Mouse (Mus musculus) hindbrain, embryonic 14.5 days (tissue): ENCODE measurements at regions not wholly inside any gene's neighbourhood (a gene's known extent, or its start where the extent isn't known, plus 50 kb on each side); places are given as distances from the start of the nearest gene placed in this dataset.

Experiments used
- ATAC-seq: fragments of 200-750 bp; cut with Nextera tagmentation; 2 replicates; pipeline ENCODE4 v1.8.0; 2017; ENCODE audit warnings: moderate number of reproducible peaks, mild to moderate bottlenecking, moderate TSS enrichment, moderate library complexity; ENCODE audit not compliant: low FRiP score
- DNase-seq: peaks from one replicate; pipeline ENCODE4 v3.0.0-alpha.2; 2015; ENCODE audit warnings: low spot score
- H3K27ac ChIP-seq: fragments of 300-500 bp; sonication (generic); 2 replicates; pipeline ENCODE4 v1.5.1; 2014; ENCODE audit warnings: mild to moderate bottlenecking, moderate library complexity
- H3K27me3 ChIP-seq: fragments of 300-500 bp; sonication (generic); 2 replicates; pipeline ENCODE4 v1.6.1; 2014; ENCODE audit warnings: mild to moderate bottlenecking, low read length, mixed read lengths; ENCODE audit not compliant: control insufficient read depth, insufficient read depth
- H3K36me3 ChIP-seq: fragments of 300-500 bp; sonication (generic); replicated peaks from 2 replicates; pipeline ENCODE4 v1.6.1; 2014; ENCODE audit not compliant: control insufficient read depth, insufficient read depth
- H3K4me1 ChIP-seq: fragments of 300-500 bp; sonication (generic); replicated peaks from 2 replicates; pipeline ENCODE4 v1.6.1; 2014; ENCODE audit warnings: antibody characterized with exemption, low read length, mixed read lengths; ENCODE audit not compliant: control insufficient read depth, insufficient read depth
- H3K4me2 ChIP-seq: fragments of 300-500 bp; sonication (generic); replicated peaks from 2 replicates; pipeline ENCODE4 v1.6.1; 2014; ENCODE audit warnings: mild to moderate bottlenecking, moderate library complexity
- H3K4me3 ChIP-seq: fragments of 300-500 bp; sonication (generic); replicated peaks from 2 replicates; pipeline ENCODE4 v1.5.1; 2014; ENCODE audit warnings: mild to moderate bottlenecking, low read length
- H3K9ac ChIP-seq: fragments of 300-500 bp; sonication (generic); 2 replicates; pipeline ENCODE4 v1.6.1; 2014
- H3K9me3 ChIP-seq: fragments of 300-500 bp; sonication (generic); 2 replicates; pipeline ENCODE4 v1.6.1; 2016; ENCODE audit warnings: low read length; ENCODE audit not compliant: control insufficient read depth
- WGBS: fragments of 180-500 bp; shearing (Covaris S2); extraction: QIAGEN DNeasy Blood & Tissue Kit; methylation state at CpG from one replicate; pipeline ENCODE4 v1.1.7; 2014; 5-methylcytosine and 5-hydroxymethylcytosine counted together

DNA sequence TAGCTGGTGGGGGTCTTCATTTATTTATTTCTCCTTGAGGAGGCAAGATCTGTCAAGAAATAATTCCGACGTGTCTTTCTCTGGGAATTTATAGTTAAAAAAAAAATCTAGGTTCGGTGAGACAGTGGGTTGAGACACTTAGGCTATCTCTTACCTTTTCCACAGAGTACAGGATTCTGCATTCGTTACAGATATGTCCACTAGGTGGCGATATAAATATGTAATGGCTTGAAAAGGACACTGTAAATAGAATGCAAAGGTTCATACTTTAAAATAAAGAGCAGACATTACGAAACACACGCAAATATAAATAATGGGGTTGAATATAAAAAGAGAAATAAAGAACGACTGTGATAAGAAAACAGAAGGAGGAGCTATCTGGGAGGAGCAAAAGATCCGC, 517.5 kb downstream of the Cps1 start:
- Histone ChIP-seq H3K36me3 (no peaks in the 10 kb centered on the region), H3K4me3 (no peak overlapping the region), H3K9ac (no peak overlapping the region), H3K4me1 (no peaks in the 10 kb centered on the region), H3K27ac (no peak overlapping the region), H3K4me2 (no peak overlapping the region), H3K27me3 (no peaks in the 10 kb centered on the region), H3K9me3 (no peaks in the 10 kb centered on the region)
- DNase-seq, result peak; percentile 89
- 21% methylated on average over 9 of the region's 9 CpGs for WGBS
- ATAC-seq, result peak; percentile 71; the same call in 1 of the 2 replicates

DNA sequence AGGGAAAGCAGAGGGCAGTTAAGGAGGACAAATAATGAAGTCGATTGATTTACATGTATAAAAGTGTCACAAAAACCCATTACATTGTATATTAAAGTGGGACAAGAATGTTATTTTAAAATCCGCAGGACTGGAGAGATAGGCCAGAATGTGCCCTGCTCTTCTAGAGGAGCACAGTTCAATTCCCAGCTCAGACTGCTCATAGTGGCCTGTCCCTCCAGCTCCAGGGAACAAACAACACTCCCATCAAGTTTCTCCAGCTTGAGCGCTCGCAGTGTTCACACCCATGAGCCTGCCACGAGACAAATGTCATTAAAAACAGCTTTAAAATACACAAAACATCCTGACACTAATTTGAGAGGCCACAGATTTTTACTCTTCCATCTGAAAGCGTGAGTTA, 517.9 kb downstream of the Cps1 start:
- Histone ChIP-seq H3K9me3 (no peaks in the 10 kb centered on the region), H3K27me3 (no peaks in the 10 kb centered on the region), H3K9ac (no peak overlapping the region), H3K4me3 (no peak overlapping the region), H3K36me3 (no peaks in the 10 kb centered on the region), H3K4me1 (no peaks in the 10 kb centered on the region), H3K27ac (no peak overlapping the region), H3K4me2 (no peak overlapping the region)
- DNase-seq, result no peak
- 59% methylated on average over 6 of the region's 6 CpGs for WGBS
- ATAC-seq, result no peak

DNA sequence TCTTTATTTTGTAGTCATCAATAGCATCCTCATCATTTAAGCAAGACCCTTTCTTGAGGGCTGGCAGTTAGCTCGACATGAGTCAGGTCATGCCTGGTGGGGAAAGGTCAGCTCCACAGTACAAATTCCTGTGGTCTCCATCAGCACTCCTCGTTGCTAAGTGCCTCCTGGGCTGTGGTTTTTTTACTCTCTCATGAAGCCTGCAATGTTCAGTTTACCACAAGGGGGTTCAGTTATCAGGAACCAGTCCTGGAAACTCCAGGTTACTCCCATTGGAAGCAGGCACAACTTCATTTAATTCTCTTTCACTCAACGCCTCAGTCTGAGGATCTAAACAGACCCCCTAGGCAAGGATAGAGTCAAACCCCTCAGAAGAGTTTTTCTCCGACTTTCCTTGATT, 520.8 kb downstream of the Cps1 start:
- Histone ChIP-seq H3K27me3 (no peaks in the 10 kb centered on the region), H3K9ac (no peak overlapping the region), H3K4me1 (no peaks in the 10 kb centered on the region), H3K36me3 (no peaks in the 10 kb centered on the region), H3K4me3 (no peak overlapping the region), H3K4me2 (no peak overlapping the region), H3K9me3 (no peaks in the 10 kb centered on the region), H3K27ac (no peak overlapping the region)
- DNase-seq (no peak), ATAC-seq (no peak)
- 50% methylated on average over 4 of the region's 4 CpGs for WGBS
